Mouse (Mus musculus): Measurements from ENCODE around the gene Nsd1. TPM values are rescaled to one million over a fixed set of nuclear protein-coding genes. Genes with fewer than 3 reads are reported as not detected.

Nsd1 gene
- polyA plus RNA-seq, 1 experiment from 2014 or later = 67.4 TPM

DNA sequence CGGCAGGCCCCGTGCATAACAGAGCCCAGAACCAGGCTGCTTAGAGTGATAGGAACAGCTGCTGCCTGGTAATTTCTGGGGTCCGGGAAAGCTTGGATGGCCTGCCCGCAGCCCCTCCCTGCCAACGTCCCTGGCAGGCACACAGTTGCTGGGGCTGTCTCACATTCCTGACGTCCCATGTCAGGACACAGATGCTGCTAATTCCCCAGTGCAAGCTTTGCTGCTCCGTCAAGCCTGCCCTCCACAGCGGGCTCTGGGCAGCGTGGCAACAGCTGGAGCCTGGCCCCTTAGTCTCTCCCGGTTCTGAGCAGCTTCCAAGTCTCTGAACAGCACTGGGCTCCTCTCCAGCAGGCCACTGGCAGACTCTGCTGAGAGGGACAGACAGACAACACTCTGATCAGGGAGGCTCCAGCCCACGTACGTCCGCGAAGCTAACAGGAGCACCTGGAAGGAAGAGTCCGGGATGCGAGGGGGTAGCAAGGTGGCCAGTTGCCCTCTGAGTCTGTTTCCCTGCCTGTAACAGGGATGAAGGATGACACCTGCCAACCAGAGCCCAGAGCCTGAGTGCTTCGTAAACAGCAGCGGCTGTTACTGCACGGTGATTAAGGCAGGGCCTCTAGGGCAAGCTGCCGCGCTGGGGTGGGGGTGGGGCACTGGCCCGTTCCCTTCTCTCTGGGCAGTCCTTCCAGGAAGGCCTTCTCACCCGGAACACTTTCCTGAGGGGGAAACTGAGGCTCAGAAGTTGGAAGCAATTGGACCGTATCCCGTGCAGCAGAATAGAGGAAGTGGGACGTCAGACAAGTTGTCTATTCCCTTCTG lies 37.9 kb upstream of the Nsd1 start:
- 15% methylated on average over 26 of the region's 26 CpGs for WGBS
- DNase-seq (ENCODE audit: low spot score) = peak; percentile 40
- ATAC-seq (replicated peaks; ENCODE audit: insufficient number of reproducible peaks, low FRiP score, low TSS enrichment, low read depth) = 0 out of 2 replicates have a peak, but pooled peaks have one; percentile 11
- Histone ChIP-seq H3K36me3 (replicated peaks; ENCODE audit: control insufficient read depth, insufficient read depth, low read depth, low read length) (no peaks in the 10 kb centered on the region), H3K27ac (replicated peaks; ENCODE audit: low read depth, low read length) (no peak overlapping the region), H3K4me2 (ENCODE audit: low read depth, low read length) (peak overlapping the region; percentile 28), H3K27me3 (ENCODE audit: control insufficient read depth, insufficient read depth, low read length) (no peaks in the 10 kb centered on the region), H3K9ac (replicated peaks; ENCODE audit: low read length) (peak overlapping the region; percentile 32; the same call in 1 of the 2 replicates), H3K4me1 (ENCODE audit: control insufficient read depth, insufficient read depth, low read length) (peaks cover 7% of the 10 kb centered on the region), H3K9me3 (replicated peaks; ENCODE audit: control insufficient read depth, low read length) (no peaks in the 10 kb centered on the region), H3K4me3 (ENCODE audit: low read depth, low read length) (no peak overlapping the region)

- DNase-seq (ENCODE audit: low spot score) = no peak
- Histone ChIP-seq H3K4me1 (ENCODE audit: control insufficient read depth, insufficient read depth, low read length) (peaks cover 7% of the 10 kb centered on the region), H3K27me3 (ENCODE audit: control insufficient read depth, insufficient read depth, low read length) (no peaks in the 10 kb centered on the region), H3K9me3 (replicated peaks; ENCODE audit: control insufficient read depth, low read length) (no peaks in the 10 kb centered on the region), H3K27ac (replicated peaks; ENCODE audit: low read depth, low read length) (no peak overlapping the region), H3K4me2 (ENCODE audit: low read depth, low read length) (no peak overlapping the region), H3K4me3 (ENCODE audit: low read depth, low read length) (no peak overlapping the region), H3K9ac (replicated peaks; ENCODE audit: low read length) (no peak overlapping the region), H3K36me3 (replicated peaks; ENCODE audit: control insufficient read depth, insufficient read depth, low read depth, low read length) (no peaks in the 10 kb centered on the region)
- WGBS = 49% methylated on average over 7 of the region's 7 CpGs
- no peak for ATAC-seq (replicated peaks; ENCODE audit: insufficient number of reproducible peaks, low FRiP score, low TSS enrichment, low read depth)
These were observed 37.2 kb upstream of the Nsd1 start for GRCm38 (mm10) chr13:55172336-55172770.

DNA sequence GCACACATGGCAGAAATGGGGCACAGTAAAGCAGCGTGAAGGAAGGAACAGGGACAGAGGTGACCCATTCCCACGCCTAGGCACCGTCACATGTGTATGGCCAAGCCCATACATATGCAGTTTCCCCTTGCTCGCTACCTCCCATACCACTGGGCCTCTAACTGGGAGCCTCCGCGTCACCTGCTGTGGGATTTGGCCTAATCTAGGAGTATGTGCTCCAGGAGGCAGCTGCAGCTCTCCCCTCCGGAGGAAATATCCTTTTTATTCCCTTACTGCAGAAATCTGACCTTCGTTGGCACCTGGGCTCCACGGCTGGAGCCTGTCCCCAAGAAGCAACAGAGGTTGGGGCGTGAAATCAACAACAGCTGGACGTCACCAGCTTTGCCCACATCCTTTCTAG lies 35.2 kb upstream of the Nsd1 start:
- DNase-seq (ENCODE audit: low spot score) (no peak), ATAC-seq (replicated peaks; ENCODE audit: insufficient number of reproducible peaks, low FRiP score, low TSS enrichment, low read depth) (no peak)
- 66% methylated on average over 11 of the region's 11 CpGs for WGBS
- no peak overlapping the region for H3K9ac ChIP-seq (replicated peaks; ENCODE audit: low read length)
- no peaks in the 10 kb centered on the region for H3K36me3 ChIP-seq (replicated peaks; ENCODE audit: control insufficient read depth, insufficient read depth, low read depth, low read length)
- no peaks in the 10 kb centered on the region for H3K27me3 ChIP-seq (ENCODE audit: control insufficient read depth, insufficient read depth, low read length)
- H3K4me2 ChIP-seq (ENCODE audit: low read depth, low read length) = no peak overlapping the region
- H3K4me3 ChIP-seq (ENCODE audit: low read depth, low read length) = no peak overlapping the region
- no peaks in the 10 kb centered on the region for H3K9me3 ChIP-seq (replicated peaks; ENCODE audit: control insufficient read depth, low read length)
- H3K27ac ChIP-seq (replicated peaks; ENCODE audit: low read depth, low read length) = no peak overlapping the region
- peaks cover 7% of the 10 kb centered on the region for H3K4me1 ChIP-seq (ENCODE audit: control insufficient read depth, insufficient read depth, low read length)

DNA sequence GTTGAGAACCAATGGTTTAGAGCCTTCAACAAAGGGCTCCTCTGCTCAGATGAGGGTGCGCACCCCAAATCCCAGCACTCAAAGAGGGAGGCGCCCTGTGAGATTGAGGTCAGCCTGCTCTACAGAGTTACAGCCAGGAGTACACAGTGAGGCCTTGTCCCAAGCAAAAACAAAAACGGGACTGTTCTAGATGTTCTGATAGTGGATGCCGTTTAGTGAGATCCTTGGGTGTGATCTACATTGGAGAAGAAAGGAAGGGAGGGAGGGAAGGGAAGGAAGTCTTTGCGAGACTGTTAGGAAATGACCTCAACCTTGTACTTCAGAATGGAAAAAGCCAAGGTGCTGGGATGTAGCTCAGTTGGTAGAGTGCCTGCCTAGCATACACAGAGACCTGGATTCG lies 33.3 kb upstream of the Nsd1 start:
- no peak for DNase-seq (ENCODE audit: low spot score)
- no peak for ATAC-seq (replicated peaks; ENCODE audit: insufficient number of reproducible peaks, low FRiP score, low TSS enrichment, low read depth)
- WGBS = 79% methylated on average over 6 of the region's 6 CpGs
- Histone ChIP-seq H3K4me3 (ENCODE audit: low read depth, low read length) (no peak overlapping the region), H3K9me3 (replicated peaks; ENCODE audit: control insufficient read depth, low read length) (no peaks in the 10 kb centered on the region), H3K36me3 (replicated peaks; ENCODE audit: control insufficient read depth, insufficient read depth, low read depth, low read length) (no peaks in the 10 kb centered on the region), H3K9ac (replicated peaks; ENCODE audit: low read length) (no peak overlapping the region), H3K4me1 (ENCODE audit: control insufficient read depth, insufficient read depth, low read length) (peaks cover 7% of the 10 kb centered on the region), H3K27ac (replicated peaks; ENCODE audit: low read depth, low read length) (no peak overlapping the region), H3K27me3 (ENCODE audit: control insufficient read depth, insufficient read depth, low read length) (no peaks in the 10 kb centered on the region), H3K4me2 (ENCODE audit: low read depth, low read length) (no peak overlapping the region)

GRCm38 (mm10) chr13:55177903-55178496 lies 31.6 kb upstream of the Nsd1 start:
- H3K27ac ChIP-seq (replicated peaks; ENCODE audit: low read depth, low read length) = no peak overlapping the region
- ATAC-seq (replicated peaks; ENCODE audit: insufficient number of reproducible peaks, low FRiP score, low TSS enrichment, low read depth) (no peak), DNase-seq (ENCODE audit: low spot score) (no peak)
- H3K36me3 ChIP-seq (replicated peaks; ENCODE audit: control insufficient read depth, insufficient read depth, low read depth, low read length) = no peaks in the 10 kb centered on the region
- no peak overlapping the region for H3K4me2 ChIP-seq (ENCODE audit: low read depth, low read length)
- H3K9ac ChIP-seq (replicated peaks; ENCODE audit: low read length) = no peak overlapping the region
- no peaks in the 10 kb centered on the region for H3K27me3 ChIP-seq (ENCODE audit: control insufficient read depth, insufficient read depth, low read length)
- H3K9me3 ChIP-seq (replicated peaks; ENCODE audit: control insufficient read depth, low read length) = no peaks in the 10 kb centered on the region
- H3K4me3 ChIP-seq (ENCODE audit: low read depth, low read length) = no peak overlapping the region
- WGBS = 69% methylated on average over 4 of the region's 4 CpGs
- H3K4me1 ChIP-seq (ENCODE audit: control insufficient read depth, insufficient read depth, low read length) = no peaks in the 10 kb centered on the region

DNA sequence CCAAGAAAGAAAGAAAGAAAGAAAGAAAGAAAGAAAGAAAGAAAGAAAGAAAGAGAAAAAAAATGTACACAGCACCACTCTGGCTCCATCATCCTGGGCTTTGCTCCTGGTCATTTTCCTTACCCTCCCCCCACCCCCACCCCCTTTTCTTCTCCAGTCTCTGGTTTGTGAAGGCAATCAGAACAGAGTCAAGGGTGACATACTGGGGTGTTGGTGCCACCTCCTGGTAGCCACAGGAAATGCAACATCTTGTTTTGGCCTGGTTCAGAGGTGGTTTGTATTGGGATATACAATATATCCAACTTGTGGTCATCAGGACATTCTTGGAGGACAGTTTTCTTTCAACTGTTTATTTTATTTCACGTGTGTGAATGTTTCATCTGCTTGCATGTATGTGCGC lies 31.0 kb upstream of the Nsd1 start:
- H3K27me3 ChIP-seq (ENCODE audit: control insufficient read depth, insufficient read depth, low read length) = no peaks in the 10 kb centered on the region
- H3K4me1 ChIP-seq (ENCODE audit: control insufficient read depth, insufficient read depth, low read length) = no peaks in the 10 kb centered on the region
- no peaks in the 10 kb centered on the region for H3K36me3 ChIP-seq (replicated peaks; ENCODE audit: control insufficient read depth, insufficient read depth, low read depth, low read length)
- H3K4me2 ChIP-seq (ENCODE audit: low read depth, low read length) = no peak overlapping the region
- DNase-seq (ENCODE audit: low spot score) = peak; percentile 82
- H3K4me3 ChIP-seq (ENCODE audit: low read depth, low read length) = no peak overlapping the region
- no peak overlapping the region for H3K27ac ChIP-seq (replicated peaks; ENCODE audit: low read depth, low read length)
- ATAC-seq (replicated peaks; ENCODE audit: insufficient number of reproducible peaks, low FRiP score, low TSS enrichment, low read depth) = no peak
- no peak overlapping the region for H3K9ac ChIP-seq (replicated peaks; ENCODE audit: low read length)
- WGBS = 32% methylated on average over 2 of the region's 2 CpGs
- H3K9me3 ChIP-seq (replicated peaks; ENCODE audit: control insufficient read depth, low read length) = no peaks in the 10 kb centered on the region

GRCm38 (mm10) chr13:55179591-55179990 lies 30.0 kb upstream of the Nsd1 start:
- no peaks in the 10 kb centered on the region for H3K9me3 ChIP-seq (replicated peaks; ENCODE audit: control insufficient read depth, low read length)
- H3K4me3 ChIP-seq (ENCODE audit: low read depth, low read length) = no peak overlapping the region
- no peak overlapping the region for H3K4me2 ChIP-seq (ENCODE audit: low read depth, low read length)
- no peaks in the 10 kb centered on the region for H3K36me3 ChIP-seq (replicated peaks; ENCODE audit: control insufficient read depth, insufficient read depth, low read depth, low read length)
- no peak for DNase-seq (ENCODE audit: low spot score)
- ATAC-seq (replicated peaks; ENCODE audit: insufficient number of reproducible peaks, low FRiP score, low TSS enrichment, low read depth) = no peak
- no peaks in the 10 kb centered on the region for H3K4me1 ChIP-seq (ENCODE audit: control insufficient read depth, insufficient read depth, low read length)
- no peak overlapping the region for H3K27ac ChIP-seq (replicated peaks; ENCODE audit: low read depth, low read length)
- 88% methylated on average over 3 of the region's 3 CpGs for WGBS
- H3K9ac ChIP-seq (replicated peaks; ENCODE audit: low read length) = no peak overlapping the region
- H3K27me3 ChIP-seq (ENCODE audit: control insufficient read depth, insufficient read depth, low read length) = no peaks in the 10 kb centered on the region

DNA sequence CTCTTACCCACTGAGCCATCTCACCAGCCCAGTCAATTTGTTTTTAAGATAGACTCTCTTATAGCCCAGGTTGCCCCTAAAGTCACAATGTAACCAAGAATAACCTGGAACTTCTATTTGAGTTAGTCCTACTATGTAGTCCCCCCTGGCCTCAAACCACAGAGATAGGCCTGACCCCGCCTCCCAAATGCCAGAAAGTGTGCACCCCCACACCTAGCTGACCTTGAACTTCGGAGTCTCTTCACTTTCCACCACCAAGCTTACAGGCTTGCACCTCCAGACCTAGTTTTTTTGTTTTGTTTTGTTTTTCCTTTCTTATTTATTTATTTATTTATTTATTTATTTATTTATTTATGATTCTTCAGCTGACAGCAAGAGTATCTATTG lies 27.8 kb upstream of the Nsd1 start:
- H3K4me1 ChIP-seq (ENCODE audit: control insufficient read depth, insufficient read depth, low read length) = no peaks in the 10 kb centered on the region
- no peak overlapping the region; the same call in 1 of the 2 replicates for H3K4me3 ChIP-seq (ENCODE audit: low read depth, low read length)
- 66% methylated on average over 2 of the region's 2 CpGs for WGBS
- H3K4me2 ChIP-seq (ENCODE audit: low read depth, low read length) = no peak overlapping the region
- no peaks in the 10 kb centered on the region for H3K27me3 ChIP-seq (ENCODE audit: control insufficient read depth, insufficient read depth, low read length)
- H3K36me3 ChIP-seq (replicated peaks; ENCODE audit: control insufficient read depth, insufficient read depth, low read depth, low read length) = no peaks in the 10 kb centered on the region
- no peak overlapping the region; the same call in 1 of the 2 replicates for H3K9ac ChIP-seq (replicated peaks; ENCODE audit: low read length)
- ATAC-seq (replicated peaks; ENCODE audit: insufficient number of reproducible peaks, low FRiP score, low TSS enrichment, low read depth) (0 out of 2 replicates have a peak, but pooled peaks have one; percentile 16), DNase-seq (ENCODE audit: low spot score) (no peak)
- no peaks in the 10 kb centered on the region for H3K9me3 ChIP-seq (replicated peaks; ENCODE audit: control insufficient read depth, low read length)
- H3K27ac ChIP-seq (replicated peaks; ENCODE audit: low read depth, low read length) = no peak overlapping the region

Measured in embryonic facial prominence, embryonic 11.5 days (tissue).